Mouse (Mus musculus) lung, postnatal 14 days (tissue): ENCODE results near the gene Ccr8.

Source experiments
- DNase-seq: peaks from one replicate; pipeline ENCODE4 v3.0.0; 2021

The Ccr8 gene

DNA sequence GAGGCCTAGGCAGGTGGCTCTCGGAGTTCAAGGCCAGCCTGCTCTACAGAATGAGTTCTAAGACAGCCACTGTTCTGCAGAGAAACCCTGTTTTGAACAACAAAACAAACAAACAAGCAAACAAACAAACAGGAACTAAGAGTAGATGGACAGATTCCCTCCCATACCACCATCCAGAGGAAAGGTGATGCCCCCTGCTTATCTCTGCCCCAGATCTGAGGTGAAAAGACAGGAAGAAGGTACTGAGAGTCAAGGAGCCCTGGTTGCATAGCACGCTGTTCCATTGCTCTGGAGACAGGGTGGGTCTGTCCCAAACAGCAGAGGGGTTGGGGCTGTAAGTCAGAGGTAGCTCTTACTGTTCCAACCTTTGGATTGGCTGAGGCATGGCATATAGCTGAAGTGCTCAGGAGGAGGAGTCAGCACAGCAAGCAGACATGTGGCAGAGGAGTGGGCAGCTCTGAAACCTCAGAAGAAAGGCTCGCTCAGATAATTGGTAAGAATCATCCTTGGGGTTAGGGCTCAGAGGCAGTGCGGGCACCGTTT lies at the start of gene Ccr8:
Ccr8 (plus strand) TSS at position 419 of the 543 bp plus-strand sequence.
- no peak for DNase-seq

DNA sequence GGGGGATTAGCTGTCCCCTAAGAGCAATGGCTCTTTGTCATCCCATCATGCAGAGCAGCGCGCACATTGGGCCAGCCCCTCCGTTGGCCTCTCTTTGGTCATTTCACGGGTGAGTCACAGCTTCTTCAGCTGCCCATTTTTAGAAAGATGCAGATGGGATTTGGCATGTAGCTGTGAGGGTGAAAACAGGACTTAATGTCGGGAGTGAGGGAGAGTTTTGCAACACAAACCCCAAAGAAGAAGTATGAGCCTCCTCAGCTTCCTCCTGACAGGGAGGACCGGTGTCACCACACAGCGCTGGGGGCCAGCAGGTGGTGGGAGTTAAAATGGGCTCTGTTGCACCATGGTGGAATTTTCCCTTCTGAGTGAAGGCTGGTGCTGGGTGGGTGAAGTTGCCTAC lies 48.8 kb upstream of the Ccr8 start:
- DNase-seq: no peak

DNA sequence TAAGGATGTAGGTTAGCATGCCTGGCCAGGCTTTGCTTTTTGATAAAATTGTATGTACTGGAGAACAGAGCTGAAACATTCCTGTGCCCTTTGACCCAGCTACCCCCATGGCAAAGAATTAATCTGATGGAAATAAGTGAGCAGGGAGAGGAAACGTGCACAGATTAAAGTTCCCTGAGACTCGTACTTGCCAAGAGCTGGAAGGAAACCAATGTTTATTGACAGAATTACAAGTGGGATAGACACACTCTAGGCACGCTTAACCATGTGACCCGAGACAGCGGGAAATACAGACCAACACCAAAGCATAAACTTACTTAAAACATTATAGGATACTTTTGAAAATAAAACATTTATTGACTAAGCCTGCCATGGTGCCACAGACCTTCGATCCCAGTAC lies 43.4 kb upstream of the Ccr8 start:
- DNase-seq: no peak

DNA sequence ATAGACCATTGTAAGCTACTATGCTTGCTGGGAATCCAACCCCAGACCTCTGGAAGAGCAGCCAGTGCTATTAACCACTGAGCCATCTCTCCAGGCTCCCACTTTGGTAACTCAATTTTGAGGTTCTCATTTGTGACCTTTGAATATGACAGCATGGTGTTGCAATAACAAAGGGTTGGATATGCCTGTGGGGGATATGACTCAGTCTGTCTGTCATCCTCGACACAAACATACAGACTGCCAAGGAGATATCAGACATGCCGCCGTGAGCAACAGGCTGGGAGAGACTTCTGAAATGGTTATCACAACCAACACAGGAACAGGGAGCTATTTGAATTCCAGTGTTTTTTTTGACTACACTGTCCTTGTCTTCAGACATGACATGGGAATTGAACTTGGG lies 42.5 kb upstream of the Ccr8 start:
- no peak for DNase-seq

DNA sequence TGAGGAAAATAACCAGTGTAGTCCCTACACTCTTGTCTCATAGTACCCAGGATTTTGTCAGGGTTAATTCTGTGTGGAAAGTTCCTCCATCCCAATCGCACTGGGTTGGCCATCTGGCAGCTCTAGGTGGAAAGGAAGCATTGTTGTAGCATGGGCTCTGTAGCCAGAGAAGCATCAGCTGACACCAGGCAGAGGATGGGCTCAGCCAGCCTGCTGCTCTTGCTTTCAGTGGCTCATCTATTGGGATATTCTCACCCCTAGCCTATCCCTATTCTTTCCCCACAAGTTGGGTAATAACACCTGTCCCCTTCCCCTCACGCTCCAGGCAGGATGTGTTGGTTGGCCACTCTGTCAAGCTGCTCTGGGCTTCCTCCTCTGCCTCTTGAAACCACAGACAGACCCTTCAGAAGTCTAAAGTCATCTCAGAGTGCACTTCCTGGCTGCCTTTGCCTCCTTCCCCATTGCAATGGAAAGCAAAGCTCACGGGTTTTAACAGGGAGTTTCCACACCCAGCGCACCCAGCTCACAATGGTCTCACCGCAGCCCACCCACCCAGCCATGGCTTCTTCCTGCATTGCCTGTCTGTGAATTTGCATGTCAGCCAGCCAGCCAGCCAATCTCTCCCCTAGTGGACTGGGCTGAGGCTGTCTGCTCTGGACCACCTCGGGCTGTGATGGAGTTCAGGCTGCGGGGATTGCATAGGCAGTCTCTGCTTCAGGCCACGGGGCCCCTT lies 37.2 kb upstream of the Ccr8 start:
- DNase-seq: no peak

DNA sequence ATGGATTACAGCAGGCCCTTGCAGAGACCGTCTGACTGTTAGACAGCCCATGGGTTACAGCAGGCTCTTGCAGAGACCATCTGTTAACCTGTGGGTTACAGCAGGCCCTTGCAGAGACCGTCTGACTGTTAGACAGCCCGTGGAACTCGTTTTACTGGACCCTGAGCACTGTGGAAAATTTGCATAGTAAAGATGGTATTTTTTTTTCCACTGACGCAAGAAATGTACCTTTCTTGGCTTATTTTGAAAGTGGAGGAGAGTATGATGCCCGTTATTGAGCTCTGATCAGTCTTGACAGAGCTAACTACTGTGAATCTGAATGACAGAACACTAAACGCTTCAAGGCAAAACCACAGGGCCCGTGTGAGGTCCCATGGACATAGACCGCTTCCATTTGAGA lies 35.7 kb upstream of the Ccr8 start:
- DNase-seq: no peak

DNA sequence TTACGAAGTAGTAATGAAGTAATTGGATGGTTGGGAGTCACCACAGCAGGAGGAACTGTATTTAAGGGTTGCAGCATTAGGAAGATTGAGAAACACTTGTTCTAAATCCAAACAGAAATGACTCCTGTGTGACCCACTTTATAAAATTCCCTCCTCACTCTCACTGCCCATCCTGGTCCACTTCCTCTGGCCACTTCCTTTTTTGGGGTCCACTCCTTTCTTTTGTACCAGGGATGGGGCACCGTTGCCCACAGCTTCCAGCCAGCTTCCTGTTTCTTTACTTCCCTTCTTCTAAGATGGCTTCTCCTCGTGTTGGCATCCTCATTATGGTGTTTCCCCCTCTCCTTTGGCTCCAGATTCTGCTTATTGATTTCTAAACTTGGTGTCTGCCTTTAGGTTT lies 33.2 kb upstream of the Ccr8 start:
- DNase-seq: no peak

DNA sequence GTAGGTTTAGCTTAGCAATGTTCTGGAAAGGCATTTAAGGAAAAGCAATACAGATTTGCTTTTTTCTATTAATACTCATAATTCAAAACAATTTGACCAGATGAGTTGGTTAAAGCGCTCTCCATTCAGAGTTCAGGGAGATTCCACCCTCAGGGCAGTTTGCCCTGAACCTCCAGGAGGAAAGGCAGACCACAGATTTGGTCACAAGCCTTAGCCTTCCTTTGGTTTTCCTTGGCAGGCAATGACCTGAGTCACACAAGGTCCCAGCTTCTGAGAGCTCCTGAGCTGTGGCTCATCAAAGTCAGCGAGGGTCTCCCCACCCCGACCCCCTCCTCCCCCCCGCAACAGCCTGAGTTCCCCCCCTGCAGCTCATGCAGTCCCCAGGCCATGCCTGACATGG lies 27.6 kb upstream of the Ccr8 start:
- DNase-seq: no peak

DNA sequence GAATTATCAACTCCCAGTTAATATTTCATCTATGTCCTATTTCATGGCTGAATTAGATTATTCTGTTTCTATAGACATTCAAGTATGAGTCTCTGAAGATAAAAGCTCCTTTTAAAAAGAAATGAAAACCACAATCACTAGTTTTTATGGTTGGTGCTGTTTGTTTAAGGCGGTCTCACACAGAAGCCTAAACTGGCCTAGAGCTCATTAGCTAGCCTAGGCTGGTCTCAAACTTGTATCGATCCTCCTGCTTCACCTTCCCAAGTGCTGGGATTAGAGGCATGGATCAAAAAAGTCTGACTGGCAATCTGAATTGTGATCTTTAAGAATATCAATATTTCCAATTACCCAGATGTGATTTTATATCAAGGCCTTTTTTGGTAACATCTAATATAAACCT lies 24.3 kb upstream of the Ccr8 start:
- no peak for DNase-seq

DNA sequence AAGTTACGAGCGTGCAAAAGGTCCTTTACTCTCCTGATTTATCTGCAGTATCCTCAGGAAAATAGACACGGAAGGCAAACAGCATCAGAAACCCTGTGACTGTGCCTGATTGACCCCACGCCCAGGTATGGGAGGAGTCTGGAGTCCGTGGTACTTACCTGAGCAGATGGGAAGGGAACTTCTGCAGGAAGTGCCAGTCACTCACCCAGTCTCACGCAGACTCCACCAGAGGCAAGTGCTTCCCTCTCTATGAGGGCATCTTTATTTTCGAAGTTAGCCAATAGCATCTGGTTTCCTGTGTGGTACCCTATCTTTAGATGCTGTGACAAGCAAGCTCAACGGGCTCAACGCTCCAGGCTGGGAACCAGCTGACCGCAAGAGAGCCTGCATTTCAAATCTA lies 23.9 kb upstream of the Ccr8 start:
- no peak for DNase-seq

DNA sequence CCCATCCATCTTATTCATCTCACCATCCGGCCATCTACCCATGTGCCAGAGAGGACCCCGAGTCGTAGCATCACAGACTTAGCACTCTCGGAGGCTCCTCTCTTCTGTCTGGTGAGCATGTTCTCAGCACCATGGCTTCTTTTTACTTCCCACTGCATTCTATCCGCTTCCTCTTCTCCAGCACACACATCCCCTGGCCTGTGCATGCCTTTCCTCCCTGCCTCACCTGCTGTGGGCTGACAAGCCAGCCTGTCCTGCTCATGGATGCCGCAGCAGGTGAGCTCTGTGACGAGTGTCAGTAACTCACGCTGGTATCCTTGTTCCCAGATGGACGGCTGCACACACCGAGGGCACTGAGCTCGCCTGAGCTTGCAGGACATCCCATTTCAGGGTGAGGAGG lies 22.1 kb upstream of the Ccr8 start, which contains the start of gene Cx3cr1:
Cx3cr1 (minus strand) TSS at position 101 of the 400 bp plus-strand sequence.
- DNase-seq: no peak

DNA sequence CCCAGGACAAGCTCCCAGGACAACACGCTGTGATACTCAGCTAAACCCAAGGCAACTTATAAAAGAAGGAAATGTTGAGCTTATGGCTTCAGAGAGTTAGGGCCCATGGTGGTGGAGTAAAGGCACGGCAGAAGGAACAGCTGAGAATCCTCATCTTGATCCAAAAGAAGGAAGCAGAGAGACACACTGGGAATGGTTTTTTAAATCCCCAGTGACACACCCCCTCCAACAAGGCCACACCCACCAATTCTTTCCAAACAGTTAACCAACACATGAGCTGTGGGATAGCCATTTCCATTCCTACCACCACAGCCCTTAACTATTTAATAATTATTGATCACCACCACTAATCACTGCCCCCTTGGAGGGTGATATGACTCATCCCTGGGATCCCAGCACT lies 20.7 kb upstream of the Ccr8 start:
- no peak for DNase-seq

DNA sequence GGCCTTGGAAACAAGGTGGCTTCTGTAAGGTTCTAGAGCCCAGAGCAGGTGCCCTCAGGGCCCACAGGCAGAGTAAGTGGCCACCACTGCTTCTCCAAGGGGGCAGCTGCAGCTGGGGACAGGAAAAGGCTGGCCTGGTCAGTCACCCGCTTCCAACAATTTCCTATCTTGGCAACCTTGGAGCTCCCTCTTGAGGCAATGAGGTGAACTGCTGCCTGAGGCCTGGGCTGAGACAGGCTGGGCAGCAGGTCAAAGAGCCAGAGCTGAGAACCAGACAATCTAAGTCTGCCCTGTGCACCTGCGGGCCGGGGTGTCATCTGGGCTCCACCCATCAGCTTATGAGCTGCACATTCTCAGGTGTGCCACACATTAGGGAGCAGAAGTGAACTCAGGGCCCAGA lies 18.7 kb upstream of the Ccr8 start:
- peak; percentile 86 for DNase-seq

DNA sequence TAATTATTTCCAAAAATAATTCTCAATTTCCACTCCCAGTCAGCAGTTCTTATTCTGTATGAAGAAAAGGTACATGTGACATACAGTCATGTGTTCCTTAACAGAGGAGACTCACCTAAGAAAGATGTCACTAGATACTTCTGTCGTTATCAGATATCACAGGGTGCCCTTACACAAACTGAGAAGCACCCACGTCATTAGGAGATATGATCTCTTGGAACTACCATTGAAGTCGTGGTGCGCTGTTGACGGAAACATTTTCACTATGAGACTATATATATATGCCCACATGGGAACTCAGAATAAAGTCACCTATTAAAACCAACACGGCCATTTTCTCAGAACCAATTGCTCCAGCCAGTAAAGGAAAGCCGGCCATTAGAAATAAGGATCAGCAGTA lies 17.4 kb upstream of the Ccr8 start:
- no peak for DNase-seq

DNA sequence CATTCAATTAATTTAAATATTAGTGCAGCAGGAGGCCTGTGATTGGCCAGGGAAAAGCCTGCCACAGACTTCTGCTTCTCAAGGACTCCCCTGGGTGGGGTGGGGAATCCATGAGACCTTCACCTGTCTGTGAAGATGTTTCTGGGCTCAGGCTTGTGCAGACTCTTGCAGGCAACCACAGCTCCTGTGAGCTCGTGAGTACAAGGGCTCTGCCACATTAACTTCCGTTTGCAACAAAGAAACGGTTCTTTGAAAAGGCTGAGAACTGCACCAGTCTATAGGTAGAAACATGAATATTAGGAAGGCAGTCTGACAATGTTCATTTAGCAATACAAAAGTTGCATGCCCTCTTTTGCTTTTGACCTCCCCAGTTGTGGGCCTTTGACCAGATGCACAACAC lies 13.7 kb upstream of the Ccr8 start:
- DNase-seq: no peak

DNA sequence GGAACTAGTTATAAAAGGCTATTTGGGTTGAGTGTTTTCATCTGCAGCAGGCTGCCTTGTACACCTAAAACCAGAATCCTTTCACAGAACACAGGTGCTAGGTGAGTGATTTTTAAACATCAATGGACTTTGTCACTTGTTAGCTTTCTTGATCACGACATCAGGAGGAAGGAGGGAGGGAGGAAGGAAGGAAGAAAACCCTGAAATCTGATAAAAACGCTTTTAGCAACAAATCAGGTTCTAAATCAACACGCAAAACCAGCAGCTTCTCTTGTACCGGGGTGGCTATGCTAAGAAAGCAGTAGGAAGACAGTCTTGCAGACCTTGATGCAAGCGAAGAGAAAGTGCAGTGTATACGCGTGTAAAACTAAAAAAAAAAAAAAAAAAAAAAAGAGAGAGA lies 12.0 kb upstream of the Ccr8 start:
- DNase-seq: no peak

DNA sequence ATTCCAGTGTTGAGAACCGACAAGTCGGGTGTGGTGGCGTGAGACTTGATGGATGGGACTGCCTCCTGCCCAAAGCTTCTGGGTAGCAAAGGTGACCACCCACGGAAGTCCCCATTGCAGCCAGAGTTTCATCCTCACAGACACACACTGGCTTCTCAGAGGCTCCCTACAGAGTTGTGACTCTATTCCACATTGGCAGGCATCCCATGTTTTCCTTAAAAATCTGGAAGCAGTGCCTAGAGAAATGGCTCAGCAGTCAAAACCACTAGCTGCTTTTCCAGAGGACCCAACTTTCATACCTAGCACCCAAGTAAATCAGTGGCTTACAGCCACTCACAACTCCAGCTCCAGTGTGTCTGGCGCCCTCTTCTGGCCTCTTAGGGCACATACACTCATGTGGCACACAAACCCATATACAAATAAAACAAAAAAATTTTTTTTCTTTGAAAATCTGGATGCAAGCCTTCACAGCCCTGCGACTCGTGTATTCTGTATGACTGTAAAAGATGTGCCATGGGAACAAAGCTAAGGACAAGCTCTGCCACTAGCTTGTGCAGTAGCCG lies 11.3 kb upstream of the Ccr8 start:
- DNase-seq: peak; percentile 9

DNA sequence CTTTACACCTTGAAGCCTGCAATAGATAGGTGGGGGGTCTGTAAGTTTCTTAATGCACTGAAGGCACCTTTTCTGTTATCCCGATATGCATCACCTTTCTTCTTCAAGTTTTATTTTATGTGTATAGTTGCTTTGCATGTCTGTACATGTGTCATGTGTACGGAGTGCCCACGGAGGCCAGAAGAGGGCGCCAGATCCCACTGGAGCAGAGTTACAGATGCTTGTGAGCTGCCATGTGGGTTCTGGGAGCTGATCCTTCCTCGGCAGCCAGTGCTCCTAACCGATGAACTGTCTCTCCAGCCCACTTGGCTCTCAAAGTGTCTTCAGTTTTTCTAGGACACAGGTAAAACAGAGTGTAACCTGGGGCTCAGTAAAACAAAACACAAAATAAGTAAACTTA lies 10.7 kb upstream of the Ccr8 start:
- no peak for DNase-seq

DNA sequence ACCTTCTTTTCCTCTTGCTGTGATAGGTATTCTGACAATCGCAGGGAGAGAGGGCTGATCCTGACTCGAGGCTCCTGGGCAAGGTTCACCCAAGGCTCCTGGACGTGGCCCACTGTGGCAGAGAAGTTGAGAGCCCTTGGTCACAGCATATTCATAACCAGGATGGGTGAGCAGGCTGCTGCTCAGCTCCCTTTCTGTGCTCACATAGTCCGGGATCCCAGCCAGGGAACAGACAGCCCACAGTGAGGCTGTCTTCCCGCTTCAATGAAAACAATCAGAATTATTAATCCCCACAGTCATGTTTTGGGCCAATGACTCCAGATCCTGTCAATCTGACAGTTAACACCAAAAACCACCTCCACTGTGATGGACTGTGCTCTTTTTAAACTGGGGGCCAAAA lies 9.9 kb upstream of the Ccr8 start:
- DNase-seq: no peak

DNA sequence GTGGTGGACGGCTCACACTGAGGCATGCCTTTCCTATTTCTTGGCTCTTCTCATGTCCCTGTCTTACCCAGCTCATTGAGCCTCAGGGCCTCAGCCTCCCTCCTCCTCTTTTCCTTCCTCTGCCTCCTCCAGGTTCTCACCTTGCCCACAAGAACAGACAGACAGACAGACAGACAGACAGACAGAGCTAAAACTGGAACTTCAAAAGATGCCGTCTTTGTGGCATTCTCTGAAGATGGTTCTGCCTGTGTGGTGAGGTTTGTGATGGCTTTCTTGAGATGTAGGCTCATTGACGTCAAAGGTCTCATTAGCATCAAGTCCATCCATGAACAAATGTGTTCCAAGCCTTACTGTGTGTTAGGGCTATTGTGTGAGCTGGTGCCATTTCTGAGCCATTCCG lies 9.2 kb upstream of the Ccr8 start:
- DNase-seq: no peak

DNA sequence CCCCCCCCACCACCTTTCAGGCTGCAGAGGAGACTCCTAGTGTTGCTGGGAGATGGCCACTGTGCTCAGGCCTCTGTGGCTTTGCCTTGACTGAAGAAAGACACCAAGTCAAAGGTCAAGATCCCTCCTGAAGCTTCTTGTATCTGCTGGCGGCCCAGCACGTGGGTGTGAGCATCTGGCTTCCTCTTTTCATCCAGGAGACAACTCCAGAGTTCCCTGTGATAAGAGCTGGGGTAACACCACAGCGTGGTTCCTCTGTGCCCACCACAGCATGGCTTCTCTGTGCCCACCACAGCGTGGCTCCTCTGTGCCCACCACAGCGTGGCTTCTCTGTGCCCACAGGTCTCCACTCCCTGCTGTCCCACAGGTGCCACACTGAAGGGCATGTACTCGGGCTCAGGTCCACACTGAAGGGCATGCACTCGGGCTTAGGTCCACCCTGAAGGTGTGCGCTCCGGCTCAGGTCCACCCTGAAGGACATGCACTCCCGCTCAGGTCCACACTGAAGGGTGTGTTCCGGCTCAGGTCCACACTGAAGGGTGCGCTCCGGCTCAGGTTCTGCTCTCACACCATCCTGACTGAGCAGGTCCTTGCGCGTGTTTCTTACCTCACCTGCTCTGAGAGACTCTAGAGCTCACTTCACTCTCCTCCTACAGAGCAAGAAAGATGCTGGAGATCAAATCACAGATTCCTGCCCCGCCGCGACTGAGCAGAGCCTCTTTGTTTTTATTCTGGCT lies 8.6 kb upstream of the Ccr8 start:
- no peak for DNase-seq

DNA sequence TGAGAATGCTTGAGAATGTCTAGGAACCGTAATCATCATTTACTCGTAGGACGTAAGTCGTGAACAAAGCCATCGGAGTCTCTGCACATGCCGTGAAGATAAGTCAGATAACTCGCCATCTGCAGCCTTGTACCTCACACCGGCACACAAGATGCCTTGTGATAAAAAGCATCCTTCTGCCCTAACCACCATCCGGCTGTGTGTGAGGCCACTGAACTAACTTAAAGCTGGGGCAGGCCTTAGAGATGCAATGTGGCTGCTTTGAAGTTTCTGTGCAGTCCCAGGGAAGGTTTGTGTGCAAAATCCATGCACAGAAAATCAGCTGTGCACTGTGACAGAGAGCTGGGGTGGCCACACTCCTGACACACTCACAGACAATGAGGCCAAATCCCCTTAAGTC lies 7.5 kb upstream of the Ccr8 start:
- no peak for DNase-seq

DNA sequence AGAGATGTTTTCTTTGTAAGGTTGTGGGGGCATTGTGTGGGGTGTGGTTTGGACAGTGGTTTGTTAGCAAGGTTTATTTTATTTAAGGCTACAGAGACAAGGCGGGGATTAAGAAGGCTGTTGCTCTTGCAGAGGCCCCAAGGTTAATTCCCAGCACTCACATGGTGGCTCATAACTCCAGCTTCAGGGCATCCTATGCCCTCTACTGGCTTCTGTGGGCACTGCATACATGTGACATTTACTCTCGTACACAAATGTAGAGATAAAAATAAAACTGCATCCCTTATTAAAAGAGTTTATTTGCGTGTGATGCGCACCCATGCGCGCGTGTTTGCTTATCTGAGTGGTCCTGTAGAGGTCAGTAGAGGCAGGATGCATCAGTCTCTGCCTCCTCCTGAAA lies 2.8 kb upstream of the Ccr8 start:
- DNase-seq: no peak

DNA sequence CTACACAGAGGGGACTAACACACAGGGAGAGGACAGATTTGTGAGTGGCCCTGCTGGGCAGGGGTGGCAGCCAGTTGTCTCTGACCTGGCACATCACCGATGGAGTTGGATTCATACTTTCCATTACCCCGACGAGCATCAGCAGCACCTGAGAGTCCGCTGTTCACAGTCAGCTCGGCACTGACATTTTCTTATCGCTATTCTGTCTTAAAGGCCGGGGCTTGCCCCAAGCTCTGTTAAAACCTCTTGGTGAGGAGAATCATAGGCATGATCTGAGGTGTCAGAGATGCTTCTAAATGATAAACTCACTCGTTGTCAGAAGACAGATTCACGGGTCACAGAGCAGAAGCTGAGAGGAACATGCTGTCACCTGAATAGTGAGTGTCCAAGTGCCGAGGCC lies 828 bp upstream of the Ccr8 start:
- DNase-seq: no peak
